Comparison of ENCODE assay signal across 1 mouse cellular context in genomic region chr10:44429177-44429888, GRCm38 (mm10).
TF ChIP-seq lines count a peak whose summit lies in the region.

No protein-coding gene starts in this region.

TF ChIP-seq in CH12.LX, 34 proteins besides CTCF, POLR2A, EP300 and RAD21 (continued from another document):
- TF ChIP-seq ZMIZ1 (IDR thresholded peaks at IDR 0.05; ENCODE audit: low read depth, low read length): no peak
- TF ChIP-seq PAX5 (IDR thresholded peaks at IDR 0.05; ENCODE audit: low read length): no peak
- TF ChIP-seq SMC3 (IDR thresholded peaks at IDR 0.05; ENCODE audit: low read depth, low read length): no peak; the same call in none of the 2 replicates
- no peak for TF ChIP-seq MAFK (IDR thresholded peaks at IDR 0.05; ENCODE audit: insufficient replicate concordance, low read length)
- no peak for TF ChIP-seq UBTF (IDR thresholded peaks at IDR 0.05; ENCODE audit: low read depth, low read length)
- TF ChIP-seq RCOR1 (conservative IDR thresholded peaks at IDR 0.05; ENCODE audit: low read depth, low read length): peak; percentile 80
- no peak for TF ChIP-seq ZKSCAN1 (IDR thresholded peaks at IDR 0.05; ENCODE audit: borderline replicate concordance, low read depth, low read length)
- TF ChIP-seq IRF4 (IDR thresholded peaks at IDR 0.05; ENCODE audit: low read depth, low read length): peak; percentile 50; the same call in 1 of the 2 replicates
- no peak; the same call in none of the 2 replicates for TF ChIP-seq MXI1 (IDR thresholded peaks at IDR 0.05; ENCODE audit: low read depth, low read length)
- peak; percentile 51; the same call in 1 of the 2 replicates for TF ChIP-seq ZNF384 (IDR thresholded peaks at IDR 0.05; ENCODE audit: low read depth, low read length)
- peak; percentile 39; the same call in 1 of the 2 replicates for TF ChIP-seq TCF12 (IDR thresholded peaks at IDR 0.05; ENCODE audit: low read depth, low read length)
- TF ChIP-seq BHLHE40 (IDR thresholded peaks at IDR 0.05; ENCODE audit: low read depth, low read length): peak; percentile 92
- peak; percentile 55; the same call in 1 of the 2 replicates for TF ChIP-seq MEF2A (IDR thresholded peaks at IDR 0.05; ENCODE audit: borderline replicate concordance, low read depth, low read length)
- TF ChIP-seq ETS1 (conservative IDR thresholded peaks at IDR 0.05; ENCODE audit: low read depth, low read length): peak; percentile 73
- TF ChIP-seq ZC3H11A (IDR thresholded peaks at IDR 0.05; ENCODE audit: low read depth, low read length): no peak
- TF ChIP-seq NRF1 (IDR thresholded peaks at IDR 0.05; ENCODE audit: low read depth, low read length): no peak
- no peak for TF ChIP-seq HCFC1 (IDR thresholded peaks at IDR 0.05; ENCODE audit: low read depth, low read length)
- TF ChIP-seq E2F4 (IDR thresholded peaks at IDR 0.05; ENCODE audit: insufficient replicate concordance, low read depth, low read length): no peak
